Mouse (Mus musculus) embryonic facial prominence, embryonic 14.5 days (tissue): ENCODE measurements around the gene Ism2. TPM values are rescaled to one million over a fixed set of nuclear protein-coding genes. Genes with fewer than 3 reads are reported as not detected.
A peak's percentile ranks its signal among the peaks of the same experiment; 100 is the strongest.

Experiments
- ATAC-seq: fragments of 200-750 bp; cut with Nextera tagmentation; 2 replicates; pipeline ENCODE4 v1.8.0; 2017; ENCODE audit warnings: low read depth, moderate number of reproducible peaks, moderate TSS enrichment
- DNase-seq: peaks from one replicate; pipeline ENCODE4 v3.0.0-alpha.2; 2015; ENCODE audit warnings: low spot score
- H3K27ac ChIP-seq: fragments of 300-500 bp; sonication (generic); replicated peaks from 2 replicates; pipeline ENCODE4 v1.5.1; 2014; ENCODE audit warnings: low read depth, mild to moderate bottlenecking, low read length, moderate library complexity
- H3K27me3 ChIP-seq: fragments of 300-500 bp; sonication (generic); replicated peaks from 2 replicates; pipeline ENCODE4 v1.6.1; 2014; ENCODE audit warnings: low read length; ENCODE audit not compliant: control insufficient read depth, insufficient read depth
- H3K36me3 ChIP-seq: fragments of 300-500 bp; sonication (generic); 2 replicates; pipeline ENCODE4 v1.6.1; 2014; ENCODE audit warnings: low read length, mixed read lengths; ENCODE audit not compliant: control insufficient read depth, insufficient read depth
- H3K4me1 ChIP-seq: fragments of 300-500 bp; sonication (generic); 2 replicates; pipeline ENCODE4 v1.6.1; 2014; ENCODE audit warnings: antibody characterized with exemption, low read length; ENCODE audit not compliant: control insufficient read depth, insufficient read depth
- H3K4me2 ChIP-seq: fragments of 300-500 bp; sonication (generic); 2 replicates; pipeline ENCODE4 v1.6.1; 2014; ENCODE audit warnings: low read depth, mild to moderate bottlenecking, low read length, moderate library complexity, mixed read lengths
- H3K4me3 ChIP-seq: fragments of 300-500 bp; sonication (generic); 2 replicates; pipeline ENCODE4 v1.5.1; 2014; ENCODE audit warnings: low read depth, mild to moderate bottlenecking, low read length
- H3K9ac ChIP-seq: fragments of 300-500 bp; sonication (generic); 2 replicates; pipeline ENCODE4 v1.6.1; 2014; ENCODE audit warnings: low read depth, mild to moderate bottlenecking, low read length, moderate library complexity, mixed read lengths
- H3K9me3 ChIP-seq: fragments of 300-500 bp; sonication (generic); 2 replicates; pipeline ENCODE4 v1.6.1; 2016; ENCODE audit warnings: low read length; ENCODE audit not compliant: control insufficient read depth
- WGBS: fragments of 180-500 bp; shearing (Covaris S2); extraction: QIAGEN DNeasy Blood & Tissue Kit; methylation state at CpG from one replicate; pipeline ENCODE4 v1.1.7; 2014; 5-methylcytosine and 5-hydroxymethylcytosine counted together
- polyA plus RNA-seq: library from polyadenylated mRNA; unstranded; fragments of >200 nt; fragmentation: Nextera tagmentation; extraction: Ambion mirVana; gene quantifications from 2 replicates; pipeline ENCODE4 v1.2.1, GENCODE M21; 2014

Ism2 gene
- polyA plus RNA-seq, 1 experiment from 2014 or later = 0.92 TPM

DNA sequence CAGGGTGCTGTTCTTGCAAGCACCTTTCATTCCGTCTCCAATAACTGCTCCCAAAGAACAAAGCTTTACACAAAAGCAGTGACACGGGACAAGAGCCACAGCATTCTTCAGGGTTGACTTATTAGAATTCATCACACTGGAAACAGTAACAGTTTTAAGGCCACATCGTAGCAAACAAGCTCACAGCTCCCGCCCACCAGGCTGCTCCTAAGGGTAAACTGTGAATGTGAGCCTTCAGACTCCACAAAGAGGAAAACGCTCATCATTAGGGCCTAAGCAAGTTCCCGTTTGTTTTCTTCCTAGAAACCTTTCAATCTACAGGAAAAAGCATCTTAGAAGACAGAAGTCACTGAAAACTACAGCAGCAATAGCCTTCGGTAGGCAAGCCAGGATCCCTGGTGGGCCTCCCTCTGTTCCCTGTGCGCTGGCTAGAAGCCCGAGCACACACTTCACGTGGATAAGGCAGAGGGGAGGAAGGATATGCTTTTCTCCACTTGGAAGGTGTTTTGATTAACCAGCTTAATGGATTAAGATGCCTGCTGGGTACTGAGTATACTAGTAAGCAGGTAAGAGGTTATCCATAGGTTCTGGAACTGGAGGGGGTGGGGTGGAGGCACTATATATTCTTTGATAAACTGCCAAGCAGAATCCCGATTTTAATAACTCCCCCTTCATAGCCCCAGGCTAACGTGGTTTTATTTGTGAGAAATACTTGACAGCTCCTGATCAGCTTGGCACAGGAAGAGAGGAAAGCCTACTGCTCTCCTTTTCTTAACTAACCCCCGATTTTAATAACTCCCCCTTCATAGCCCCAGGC lies 6.5 kb upstream of the Ism2 start:
- WGBS = 30% methylated on average over 13 of the region's 13 CpGs
- no peak overlapping the region for H3K27ac ChIP-seq
- H3K4me2 ChIP-seq = no peak overlapping the region
- peak; percentile 24 for DNase-seq
- H3K9me3 ChIP-seq = no peaks in the 10 kb centered on the region
- no peaks in the 10 kb centered on the region for H3K4me1 ChIP-seq
- H3K36me3 ChIP-seq = peaks cover 20% of the 10 kb centered on the region
- ATAC-seq = peak; percentile 26; the same call in 1 of the 2 replicates
- no peaks in the 10 kb centered on the region; the same call in 1 of the 2 replicates for H3K27me3 ChIP-seq
- no peak overlapping the region for H3K4me3 ChIP-seq
- H3K9ac ChIP-seq = no peak overlapping the region

DNA sequence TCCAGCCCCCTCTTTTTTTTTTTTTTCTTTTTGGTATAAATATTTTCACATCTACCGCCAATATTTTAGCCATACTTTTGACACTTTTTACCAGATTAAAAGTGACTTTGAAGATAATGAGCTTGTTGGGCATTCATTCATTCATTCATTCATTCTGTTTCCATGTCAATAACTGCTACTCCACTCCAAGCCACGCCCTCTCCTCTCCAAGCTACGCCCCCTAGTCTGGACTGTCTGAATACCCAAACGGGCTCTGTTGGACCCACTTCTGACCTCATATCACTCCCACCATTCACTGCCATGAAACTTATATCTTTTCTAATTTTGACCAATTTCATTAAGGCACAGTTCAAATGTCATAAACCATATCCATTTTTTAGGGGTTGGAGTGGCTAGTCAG lies 1.7 kb upstream of the Ism2 start:
- Histone ChIP-seq H3K36me3 (no peaks in the 10 kb centered on the region), H3K27ac (no peak overlapping the region), H3K4me1 (0 out of 2 replicates have a peak, but pooled peaks cover 4% of the 10 kb centered on the region), H3K9ac (no peak overlapping the region), H3K4me3 (no peak overlapping the region), H3K4me2 (no peak overlapping the region), H3K27me3 (peaks cover 20% of the 10 kb centered on the region), H3K9me3 (no peaks in the 10 kb centered on the region)
- no peak for DNase-seq
- no peak for ATAC-seq
- WGBS = 54% methylated on average over 4 of the region's 4 CpGs

DNA sequence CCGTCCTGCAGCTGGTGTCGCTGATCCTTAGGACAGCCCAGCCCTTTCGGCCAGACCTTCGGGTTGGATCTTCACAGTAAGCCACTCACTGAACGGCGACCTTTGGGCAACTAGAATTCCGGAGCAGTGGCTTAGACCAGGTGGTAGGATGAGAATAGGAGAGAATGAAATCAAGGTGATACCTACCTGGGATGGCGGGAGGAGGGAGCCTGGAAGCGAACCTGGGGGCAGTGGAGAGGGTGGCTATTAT lies 861 bp upstream of the Ism2 start:
- DNase-seq (no peak), ATAC-seq (no peak)
- H3K4me3 ChIP-seq = peak overlapping the region; percentile 79
- H3K4me2 ChIP-seq = peak overlapping the region; percentile 99
- no peak overlapping the region for H3K27ac ChIP-seq
- H3K36me3 ChIP-seq = no peaks in the 10 kb centered on the region
- peak overlapping the region; percentile 77 for H3K9ac ChIP-seq
- no peaks in the 10 kb centered on the region for H3K9me3 ChIP-seq
- peaks cover 20% of the 10 kb centered on the region for H3K27me3 ChIP-seq
- 0 out of 2 replicates have a peak, but pooled peaks cover 4% of the 10 kb centered on the region for H3K4me1 ChIP-seq
- 2% methylated on average over 9 of the region's 9 CpGs for WGBS

- ATAC-seq (no peak), DNase-seq (no peak)
- H3K9me3 ChIP-seq = no peaks in the 10 kb centered on the region
- H3K4me2 ChIP-seq = peak overlapping the region; percentile 99
- H3K27ac ChIP-seq = no peak overlapping the region
- peak overlapping the region; percentile 79 for H3K4me3 ChIP-seq
- H3K9ac ChIP-seq = peak overlapping the region; percentile 77
- 0 out of 2 replicates have a peak, but pooled peaks cover 4% of the 10 kb centered on the region for H3K4me1 ChIP-seq
- peaks cover 20% of the 10 kb centered on the region for H3K27me3 ChIP-seq
- H3K36me3 ChIP-seq = no peaks in the 10 kb centered on the region
- whole genome bisulfite sequencing = 22% methylated on average over 10 of the region's 29 CpGs
These were observed 358 bp downstream of the Ism2 start for GRCm38 (mm10) chr12:87299037-87299656.

DNA sequence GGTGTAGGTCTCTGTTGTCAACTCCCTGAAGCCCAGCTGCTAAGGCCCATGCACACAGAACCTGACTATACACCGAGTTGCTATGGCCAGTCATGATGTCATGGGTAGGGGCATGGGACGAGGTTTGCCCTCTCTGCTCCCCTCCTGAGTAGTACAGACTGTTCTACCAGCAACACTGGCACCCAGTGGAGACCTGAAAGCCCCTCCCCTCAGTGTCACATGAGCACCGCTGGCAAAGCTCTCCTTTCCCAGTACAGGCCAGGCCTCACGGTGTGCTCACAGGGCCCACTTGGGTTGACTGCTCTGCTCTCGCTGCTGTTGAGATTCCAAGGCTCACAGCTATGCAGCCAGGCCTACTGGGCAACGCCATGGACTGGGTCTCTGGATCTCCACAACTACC lies 5.6 kb downstream of the Ism2 start:
- Histone ChIP-seq H3K9ac (no peak overlapping the region), H3K4me2 (no peak overlapping the region), H3K9me3 (no peaks in the 10 kb centered on the region), H3K4me3 (no peak overlapping the region), H3K27ac (no peak overlapping the region), H3K36me3 (no peaks in the 10 kb centered on the region), H3K27me3 (peaks cover 5% of the 10 kb centered on the region; the same call in 1 of the 2 replicates), H3K4me1 (no peaks in the 10 kb centered on the region)
- ATAC-seq (no peak), DNase-seq (no peak)
- 59% methylated on average over 6 of the region's 6 CpGs for WGBS

DNA sequence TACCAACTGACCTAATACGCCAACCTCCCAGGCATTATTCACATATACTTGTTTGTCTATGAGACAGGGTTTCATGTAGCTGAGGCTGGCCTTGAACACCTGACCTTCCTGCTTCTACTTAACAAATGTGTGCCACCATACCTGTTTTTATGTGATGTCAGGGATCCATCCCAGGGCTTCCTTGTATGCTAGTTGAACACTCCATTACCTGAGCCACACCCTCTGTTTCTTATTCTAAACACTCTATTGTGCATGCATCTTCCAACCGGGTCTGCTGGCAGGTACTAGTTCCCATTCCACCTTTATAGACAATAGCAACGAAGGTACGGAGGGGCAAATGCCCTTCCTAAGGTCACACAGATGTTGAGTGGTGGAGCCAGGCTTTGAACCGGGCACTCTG lies 10.4 kb downstream of the Ism2 start:
- Histone ChIP-seq H3K9me3 (no peaks in the 10 kb centered on the region), H3K27ac (no peak overlapping the region), H3K27me3 (no peaks in the 10 kb centered on the region), H3K36me3 (no peaks in the 10 kb centered on the region), H3K4me1 (no peaks in the 10 kb centered on the region), H3K9ac (no peak overlapping the region), H3K4me3 (no peak overlapping the region), H3K4me2 (no peak overlapping the region)
- 92% methylated on average over 5 of the region's 5 CpGs for WGBS
- DNase-seq (no peak), ATAC-seq (no peak)

DNA sequence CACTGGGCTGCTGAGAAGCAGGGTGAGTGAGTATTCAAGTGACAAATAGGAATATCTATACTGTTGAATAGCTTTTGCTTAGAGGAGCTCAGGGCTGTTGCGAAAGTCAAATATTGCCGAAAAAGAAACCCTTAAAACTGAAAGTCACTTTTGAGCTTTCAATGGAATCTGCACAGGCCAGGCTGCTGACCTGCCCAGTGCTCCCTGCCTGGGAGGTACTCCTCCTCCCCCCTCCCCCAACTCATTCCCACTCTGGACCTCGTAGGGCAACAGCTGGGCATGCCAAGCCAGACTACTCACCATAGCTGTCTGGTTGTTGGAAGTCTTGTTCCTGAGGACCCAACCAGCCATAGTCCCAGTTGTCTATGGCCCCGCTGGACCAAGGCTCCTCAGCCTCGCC lies 14.8 kb downstream of the Ism2 start:
- no peak overlapping the region for H3K9ac ChIP-seq
- ATAC-seq (no peak), DNase-seq (no peak)
- no peaks in the 10 kb centered on the region for H3K9me3 ChIP-seq
- H3K27ac ChIP-seq = no peak overlapping the region
- no peaks in the 10 kb centered on the region for H3K36me3 ChIP-seq
- 85% methylated on average over 5 of the region's 5 CpGs for WGBS
- no peaks in the 10 kb centered on the region for H3K27me3 ChIP-seq
- no peak overlapping the region for H3K4me3 ChIP-seq
- H3K4me1 ChIP-seq = no peaks in the 10 kb centered on the region
- H3K4me2 ChIP-seq = no peak overlapping the region

DNA sequence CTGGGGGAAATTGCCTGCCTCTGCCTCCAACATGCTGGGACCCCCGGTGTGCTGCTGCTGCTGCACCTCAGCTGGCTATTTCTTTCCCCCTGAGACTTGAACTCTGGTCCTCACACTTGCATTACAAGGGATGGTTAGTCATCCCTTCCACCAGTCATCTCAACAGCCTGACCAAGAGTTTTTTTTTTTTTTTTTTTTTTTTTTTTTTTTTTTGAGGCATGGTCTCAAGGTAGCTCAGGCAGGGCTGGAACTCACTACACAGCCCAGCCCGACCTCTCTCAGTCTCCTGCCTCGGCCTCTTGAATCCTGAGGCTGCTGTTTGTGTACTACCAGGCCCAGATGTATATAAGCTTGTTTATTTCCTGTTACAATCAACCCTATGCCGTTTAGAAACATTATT lies 15.2 kb downstream of the Ism2 start:
- Histone ChIP-seq H3K9ac (no peak overlapping the region), H3K4me2 (no peak overlapping the region), H3K4me3 (no peak overlapping the region), H3K9me3 (no peaks in the 10 kb centered on the region), H3K4me1 (no peaks in the 10 kb centered on the region), H3K36me3 (no peaks in the 10 kb centered on the region), H3K27ac (no peak overlapping the region), H3K27me3 (no peaks in the 10 kb centered on the region)
- no peak for ATAC-seq
- DNase-seq = no peak
- 67% methylated on average over 4 of the region's 4 CpGs for WGBS

GRCm38 (mm10) chr12:87283706-87284105 lies 15.8 kb downstream of the Ism2 start:
- Histone ChIP-seq H3K9ac (no peak overlapping the region), H3K4me3 (no peak overlapping the region), H3K36me3 (no peaks in the 10 kb centered on the region), H3K9me3 (no peaks in the 10 kb centered on the region), H3K27me3 (no peaks in the 10 kb centered on the region), H3K27ac (no peak overlapping the region), H3K4me2 (no peak overlapping the region), H3K4me1 (no peaks in the 10 kb centered on the region)
- no peak for DNase-seq
- ATAC-seq = no peak
- WGBS = 56% methylated on average over 7 of the region's 7 CpGs
